Mouse (Mus musculus): ENCODE data around the gene Adamts20. TPM values are rescaled to one million over a fixed set of nuclear protein-coding genes. Genes with fewer than 3 reads are reported as not detected.

The Adamts20 gene
- polyA plus RNA-seq, 1 experiment from 2014 or later = 10.3 TPM

- Histone ChIP-seq H3K9ac (ENCODE audit: low read length) (no peak overlapping the region), H3K27me3 (ENCODE audit: control insufficient read depth, insufficient read depth, low read length) (no peaks in the 10 kb centered on the region), H3K36me3 (ENCODE audit: control insufficient read depth, insufficient read depth, low read length) (no peaks in the 10 kb centered on the region), H3K9me3 (ENCODE audit: control insufficient read depth, low read length) (no peaks in the 10 kb centered on the region), H3K4me3 (ENCODE audit: low read depth, low read length) (no peak overlapping the region), H3K4me2 (ENCODE audit: low read depth) (no peak overlapping the region), H3K4me1 (ENCODE audit: control insufficient read depth, insufficient read depth, low read length) (0 out of 2 replicates have a peak, but pooled peaks cover 2% of the 10 kb centered on the region), H3K27ac (ENCODE audit: low read depth, low read length) (peak overlapping the region; percentile 61)
- DNase-seq (ENCODE audit: low spot score) (no peak), ATAC-seq (ENCODE audit: insufficient read depth, low FRiP score, low TSS enrichment) (no peak)
- WGBS = 63% methylated on average over 9 of the region's 9 CpGs
These were observed 4.1 kb downstream of the Adamts20 start for GRCm38 (mm10) chr15:94461166-94461565.

GRCm38 (mm10) chr15:94457636-94458390 lies 7.4 kb downstream of the Adamts20 start:
- peak overlapping the region; percentile 49 for H3K27ac ChIP-seq (ENCODE audit: low read depth, low read length)
- DNase-seq (ENCODE audit: low spot score) = peak; percentile 55
- no peak overlapping the region for H3K9ac ChIP-seq (ENCODE audit: low read length)
- no peaks in the 10 kb centered on the region for H3K9me3 ChIP-seq (ENCODE audit: control insufficient read depth, low read length)
- H3K4me2 ChIP-seq (ENCODE audit: low read depth) = peak overlapping the region; percentile 8; the same call in 1 of the 2 replicates
- 25% methylated on average over 18 of the region's 18 CpGs for WGBS
- 0 out of 2 replicates have a peak, but pooled peaks cover 2% of the 10 kb centered on the region for H3K4me1 ChIP-seq (ENCODE audit: control insufficient read depth, insufficient read depth, low read length)
- ATAC-seq (ENCODE audit: insufficient read depth, low FRiP score, low TSS enrichment) = peak; percentile 84
- no peak overlapping the region for H3K4me3 ChIP-seq (ENCODE audit: low read depth, low read length)
- no peaks in the 10 kb centered on the region for H3K27me3 ChIP-seq (ENCODE audit: control insufficient read depth, insufficient read depth, low read length)
- no peaks in the 10 kb centered on the region for H3K36me3 ChIP-seq (ENCODE audit: control insufficient read depth, insufficient read depth, low read length)

- WGBS = 90% methylated on average over 5 of the region's 5 CpGs
- Histone ChIP-seq H3K27me3 (ENCODE audit: control insufficient read depth, insufficient read depth, low read length) (no peaks in the 10 kb centered on the region), H3K36me3 (ENCODE audit: control insufficient read depth, insufficient read depth, low read length) (no peaks in the 10 kb centered on the region)
These were observed 12.4 kb downstream of the Adamts20 start for GRCm38 (mm10) chr15:94452848-94453247.

GRCm38 (mm10) chr15:94451600-94451999 lies 13.6 kb downstream of the Adamts20 start:
- ATAC-seq (ENCODE audit: insufficient read depth, low FRiP score, low TSS enrichment) = no peak
- no peaks in the 10 kb centered on the region for H3K36me3 ChIP-seq (ENCODE audit: control insufficient read depth, insufficient read depth, low read length)
- no peak overlapping the region for H3K9ac ChIP-seq (ENCODE audit: low read length)
- no peaks in the 10 kb centered on the region for H3K9me3 ChIP-seq (ENCODE audit: control insufficient read depth, low read length)
- H3K27me3 ChIP-seq (ENCODE audit: control insufficient read depth, insufficient read depth, low read length) = no peaks in the 10 kb centered on the region
- no peaks in the 10 kb centered on the region for H3K4me1 ChIP-seq (ENCODE audit: control insufficient read depth, insufficient read depth, low read length)
- H3K27ac ChIP-seq (ENCODE audit: low read depth, low read length) = no peak overlapping the region
- H3K4me3 ChIP-seq (ENCODE audit: low read depth, low read length) = no peak overlapping the region
- 96% methylated on average over 8 of the region's 8 CpGs for WGBS
- DNase-seq (ENCODE audit: low spot score) = no peak
- H3K4me2 ChIP-seq (ENCODE audit: low read depth) = no peak overlapping the region

More at GRCm38 (mm10) chr15:94452848-94453247, 12.4 kb downstream of the Adamts20 start:
- H3K27ac ChIP-seq (ENCODE audit: low read depth, low read length) = no peak overlapping the region
- H3K4me1 ChIP-seq (ENCODE audit: control insufficient read depth, insufficient read depth, low read length) = no peaks in the 10 kb centered on the region
- ATAC-seq (ENCODE audit: insufficient read depth, low FRiP score, low TSS enrichment) (no peak), DNase-seq (ENCODE audit: low spot score) (no peak)
- H3K9ac ChIP-seq (ENCODE audit: low read length) = no peak overlapping the region
- H3K4me2 ChIP-seq (ENCODE audit: low read depth) = no peak overlapping the region
- no peaks in the 10 kb centered on the region for H3K9me3 ChIP-seq (ENCODE audit: control insufficient read depth, low read length)
- H3K4me3 ChIP-seq (ENCODE audit: low read depth, low read length) = no peak overlapping the region

GRCm38 (mm10) chr15:94444437-94445136 lies 20.6 kb downstream of the Adamts20 start:
- Histone ChIP-seq H3K4me3 (ENCODE audit: low read depth, low read length) (no peak overlapping the region), H3K27ac (ENCODE audit: low read depth, low read length) (no peak overlapping the region), H3K9ac (ENCODE audit: low read length) (peak overlapping the region; percentile 35; the same call in 1 of the 2 replicates), H3K9me3 (ENCODE audit: control insufficient read depth, low read length) (no peaks in the 10 kb centered on the region), H3K27me3 (ENCODE audit: control insufficient read depth, insufficient read depth, low read length) (no peaks in the 10 kb centered on the region), H3K36me3 (ENCODE audit: control insufficient read depth, insufficient read depth, low read length) (no peaks in the 10 kb centered on the region), H3K4me2 (ENCODE audit: low read depth) (no peak overlapping the region), H3K4me1 (ENCODE audit: control insufficient read depth, insufficient read depth, low read length) (peaks cover 8% of the 10 kb centered on the region; the same call in 1 of the 2 replicates)
- ATAC-seq (ENCODE audit: insufficient read depth, low FRiP score, low TSS enrichment) (no peak), DNase-seq (ENCODE audit: low spot score) (no peak)
- WGBS = 62% methylated on average over 8 of the region's 8 CpGs

GRCm38 (mm10) chr15:94444043-94444436 lies 21.2 kb downstream of the Adamts20 start:
- no peak overlapping the region for H3K4me3 ChIP-seq (ENCODE audit: low read depth, low read length)
- H3K36me3 ChIP-seq (ENCODE audit: control insufficient read depth, insufficient read depth, low read length) = no peaks in the 10 kb centered on the region
- no peaks in the 10 kb centered on the region for H3K27me3 ChIP-seq (ENCODE audit: control insufficient read depth, insufficient read depth, low read length)
- H3K9me3 ChIP-seq (ENCODE audit: control insufficient read depth, low read length) = no peaks in the 10 kb centered on the region
- H3K27ac ChIP-seq (ENCODE audit: low read depth, low read length) = no peak overlapping the region
- no peak overlapping the region for H3K4me2 ChIP-seq (ENCODE audit: low read depth)
- 52% methylated on average over 11 of the region's 11 CpGs for WGBS
- no peak overlapping the region for H3K9ac ChIP-seq (ENCODE audit: low read length)
- no peak for DNase-seq (ENCODE audit: low spot score)
- H3K4me1 ChIP-seq (ENCODE audit: control insufficient read depth, insufficient read depth, low read length) = peaks cover 8% of the 10 kb centered on the region; the same call in 1 of the 2 replicates
- no peak for ATAC-seq (ENCODE audit: insufficient read depth, low FRiP score, low TSS enrichment)

GRCm38 (mm10) chr15:94443025-94443424 lies 22.2 kb downstream of the Adamts20 start:
- no peak overlapping the region for H3K9ac ChIP-seq (ENCODE audit: low read length)
- no peak overlapping the region for H3K4me3 ChIP-seq (ENCODE audit: low read depth, low read length)
- no peaks in the 10 kb centered on the region for H3K36me3 ChIP-seq (ENCODE audit: control insufficient read depth, insufficient read depth, low read length)
- DNase-seq (ENCODE audit: low spot score) = no peak
- H3K4me2 ChIP-seq (ENCODE audit: low read depth) = no peak overlapping the region
- peaks cover 8% of the 10 kb centered on the region; the same call in 1 of the 2 replicates for H3K4me1 ChIP-seq (ENCODE audit: control insufficient read depth, insufficient read depth, low read length)
- ATAC-seq (ENCODE audit: insufficient read depth, low FRiP score, low TSS enrichment) = no peak
- H3K9me3 ChIP-seq (ENCODE audit: control insufficient read depth, low read length) = no peaks in the 10 kb centered on the region
- H3K27ac ChIP-seq (ENCODE audit: low read depth, low read length) = no peak overlapping the region
- H3K27me3 ChIP-seq (ENCODE audit: control insufficient read depth, insufficient read depth, low read length) = no peaks in the 10 kb centered on the region
- WGBS = 53% methylated on average over 2 of the region's 2 CpGs

- no peak overlapping the region for H3K27ac ChIP-seq (ENCODE audit: low read depth, low read length)
- H3K36me3 ChIP-seq (ENCODE audit: control insufficient read depth, insufficient read depth, low read length) = no peaks in the 10 kb centered on the region
- no peak overlapping the region for H3K4me3 ChIP-seq (ENCODE audit: low read depth, low read length)
- H3K9ac ChIP-seq (ENCODE audit: low read length) = no peak overlapping the region
- ATAC-seq (ENCODE audit: insufficient read depth, low FRiP score, low TSS enrichment) = peak; percentile 61
- H3K4me2 ChIP-seq (ENCODE audit: low read depth) = no peak overlapping the region
- no peaks in the 10 kb centered on the region for H3K27me3 ChIP-seq (ENCODE audit: control insufficient read depth, insufficient read depth, low read length)
- WGBS = 44% methylated on average over 5 of the region's 5 CpGs
- DNase-seq (ENCODE audit: low spot score) = no peak
- no peaks in the 10 kb centered on the region for H3K4me1 ChIP-seq (ENCODE audit: control insufficient read depth, insufficient read depth, low read length)
- H3K9me3 ChIP-seq (ENCODE audit: control insufficient read depth, low read length) = no peaks in the 10 kb centered on the region
These were observed 29.7 kb downstream of the Adamts20 start for GRCm38 (mm10) chr15:94435532-94435931.

Measured in neural tube, embryonic 11.5 days (tissue).